Mouse (Mus musculus): ENCODE data around the gene Hdhd5. TPM values are rescaled to one million over a fixed set of nuclear protein-coding genes. Genes with fewer than 3 reads are reported as not detected.

Hdhd5 gene
- polyA plus RNA-seq (2015; fragmentation: Nextera tagmentation; extraction: Ambion mirVana), result 15.7 and 16.6 TPM in 2 replicates

DNA sequence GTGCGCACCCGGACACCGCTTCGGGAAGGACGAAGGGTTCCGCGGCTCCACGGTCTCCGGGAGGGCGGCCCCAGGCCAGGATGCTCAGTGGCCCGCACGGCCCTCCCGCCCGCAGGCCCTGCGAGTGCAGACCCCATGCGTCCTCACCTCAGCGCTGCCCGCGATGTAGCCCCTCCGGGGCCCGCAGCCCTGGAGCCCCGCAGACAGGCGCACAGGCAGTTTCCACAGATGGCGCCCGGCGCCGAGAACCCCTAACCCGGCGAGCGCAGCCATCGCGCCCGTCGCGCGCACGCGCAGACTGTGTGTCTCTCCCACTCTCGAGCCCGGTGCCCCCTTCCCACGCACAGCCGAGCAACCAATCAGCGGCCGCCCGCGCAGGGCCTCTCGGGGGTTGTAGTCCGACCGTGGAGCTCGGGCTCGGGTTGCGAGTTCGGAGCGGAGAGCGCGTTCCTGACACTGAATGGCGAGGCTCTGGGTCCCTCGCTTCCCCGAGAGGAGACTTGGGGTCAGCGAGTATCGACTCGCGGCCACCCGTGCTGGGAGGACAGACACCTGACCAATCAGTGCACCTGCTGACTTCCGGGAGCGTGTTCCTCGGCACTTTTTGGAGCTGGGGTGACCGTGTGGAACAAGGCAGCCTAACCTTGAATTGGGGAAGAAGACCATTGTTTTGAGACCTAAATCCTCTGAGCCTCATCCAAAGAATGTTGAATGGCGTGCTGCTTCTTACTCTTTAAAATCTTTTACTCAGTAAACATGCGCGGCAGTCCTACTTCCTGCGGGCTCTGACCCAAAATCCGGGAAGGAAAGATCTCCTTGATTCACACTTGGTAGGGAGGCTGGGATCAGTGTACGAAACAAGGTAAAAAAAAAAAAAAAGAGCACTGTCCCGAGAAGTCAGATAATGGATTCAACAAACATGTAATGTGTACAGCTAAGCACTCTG lies at the start of gene Hdhd5:
Gene Hdhd5 (minus strand): TSS at position 300 of the 946 bp plus-strand sequence.
- Histone ChIP-seq H3K9ac (peak within 1 kb of the TSS; percentile 89), H3K27me3 (no peaks in the 10 kb centered on the region), H3K4me3 (peak within 1 kb of the TSS; percentile 89), H3K4me1 (peaks cover 25% of the 10 kb centered on the region), H3K36me3 (ENCODE audit: poor library complexity, severe bottlenecking) (no peaks in the 10 kb centered on the region; the same call in 1 of the 2 replicates), H3K9me3 (replicated peaks) (no peaks in the 10 kb centered on the region), H3K4me2 (peak within 1 kb of the TSS; percentile 67), H3K27ac (peak within 1 kb of the TSS; percentile 52; the same call in 1 of the 2 replicates)
- peak; percentile 99 for ATAC-seq
- WGBS, result under 1% methylated on average over 71 of the region's 75 CpGs

DNA sequence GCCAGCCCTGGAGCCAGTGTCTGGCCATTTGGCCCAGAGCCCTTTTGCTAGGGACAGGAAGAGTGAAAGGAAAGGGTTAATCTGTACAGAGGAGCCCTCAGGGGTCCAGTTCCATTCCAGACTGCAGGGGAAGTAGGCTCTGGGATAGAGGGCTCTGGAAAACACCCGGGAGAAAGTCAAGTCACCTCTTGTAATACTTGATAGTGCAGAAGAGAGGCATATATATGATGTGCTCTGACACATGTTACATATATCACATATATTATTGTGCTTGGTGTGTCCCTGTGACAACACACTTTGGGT lies 49.5 kb upstream of the Hdhd5 start:
- Histone ChIP-seq H3K9me3 (replicated peaks) (no peaks in the 10 kb centered on the region), H3K4me1 (peaks cover 28% of the 10 kb centered on the region), H3K4me3 (peak overlapping the region; percentile 40), H3K27ac (peak overlapping the region; percentile 86), H3K9ac (peak overlapping the region; percentile 59; the same call in 1 of the 2 replicates), H3K4me2 (peak overlapping the region; percentile 79), H3K36me3 (ENCODE audit: poor library complexity, severe bottlenecking) (no peaks in the 10 kb centered on the region), H3K27me3 (no peaks in the 10 kb centered on the region)
- WGBS, result 4% methylated on average over 1 of the region's 1 CpGs
- 0 out of 2 replicates have a peak, but pooled peaks have one; percentile 25 for ATAC-seq

- peak overlapping the region; percentile 40 for H3K4me3 ChIP-seq
- no peaks in the 10 kb centered on the region for H3K27me3 ChIP-seq
- peak; percentile 93 for ATAC-seq
- H3K27ac ChIP-seq, result peak overlapping the region; percentile 86
- peak overlapping the region; percentile 79 for H3K4me2 ChIP-seq
- peak overlapping the region; percentile 59 for H3K9ac ChIP-seq
- H3K9me3 ChIP-seq (replicated peaks), result no peaks in the 10 kb centered on the region
- peaks cover 28% of the 10 kb centered on the region for H3K4me1 ChIP-seq
- under 1% methylated on average over 21 of the region's 23 CpGs for WGBS
- H3K36me3 ChIP-seq (ENCODE audit: poor library complexity, severe bottlenecking), result no peaks in the 10 kb centered on the region
Observed at GRCm38 (mm10) chr6:120579831-120580712, 49.0 kb upstream of the Hdhd5 start.

DNA sequence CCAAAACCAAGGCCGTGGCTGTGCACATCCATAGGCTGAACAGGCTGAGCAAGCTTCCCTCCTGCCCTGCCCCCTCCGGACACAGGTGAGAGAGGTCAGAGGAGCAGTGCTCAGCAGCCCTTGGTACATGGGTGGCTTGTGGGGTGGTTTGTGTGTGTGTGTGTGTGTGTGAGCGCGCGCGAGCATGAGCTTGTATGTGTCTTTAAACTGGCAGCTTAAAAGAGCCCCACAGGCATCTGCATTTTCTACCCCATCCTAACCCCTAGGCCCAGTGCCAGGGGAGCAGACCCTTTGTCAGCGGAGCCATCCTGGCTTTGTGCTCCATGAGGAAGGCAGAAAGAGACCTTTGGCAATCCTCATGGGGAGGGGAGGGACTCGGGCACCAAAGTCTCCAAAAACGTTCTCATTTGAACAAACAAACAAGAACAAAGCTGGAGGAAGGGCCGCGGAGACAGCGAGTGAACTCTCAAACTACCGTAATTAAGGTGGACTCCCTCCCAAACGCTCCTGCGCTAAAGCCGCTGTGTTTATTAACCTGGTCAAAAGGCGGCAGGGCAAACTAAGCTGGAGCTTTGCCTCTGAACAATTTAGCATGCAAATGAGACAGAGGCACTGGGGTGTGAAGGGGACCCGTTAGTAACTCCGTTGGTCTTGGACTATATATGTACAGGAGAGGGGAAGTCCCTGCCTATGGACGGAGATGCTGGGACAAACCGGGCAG lies 48.2 kb upstream of the Hdhd5 start:
- 2% methylated on average over 21 of the region's 21 CpGs for WGBS
- ATAC-seq, result no peak
- no peaks in the 10 kb centered on the region for H3K27me3 ChIP-seq

GRCm38 (mm10) chr6:120578471-120578870 lies 47.4 kb upstream of the Hdhd5 start:
- no peak overlapping the region for H3K4me3 ChIP-seq
- H3K9ac ChIP-seq, result 0 out of 2 replicates have a peak overlapping the region, but pooled peaks have one; percentile 59
- WGBS, result 47% methylated on average over 5 of the region's 5 CpGs
- H3K36me3 ChIP-seq (ENCODE audit: poor library complexity, severe bottlenecking), result no peaks in the 10 kb centered on the region
- peaks cover 28% of the 10 kb centered on the region for H3K4me1 ChIP-seq
- H3K9me3 ChIP-seq (replicated peaks), result no peaks in the 10 kb centered on the region
- no peak for ATAC-seq
- H3K27ac ChIP-seq, result peak overlapping the region; percentile 86
- peak overlapping the region; percentile 79 for H3K4me2 ChIP-seq
- H3K27me3 ChIP-seq, result no peaks in the 10 kb centered on the region

More for the DNA sequence above, 48.2 kb upstream of the Hdhd5 start:
- H3K4me3 ChIP-seq, result peak overlapping the region; percentile 40
- peak overlapping the region; percentile 79 for H3K4me2 ChIP-seq
- H3K36me3 ChIP-seq (ENCODE audit: poor library complexity, severe bottlenecking), result no peaks in the 10 kb centered on the region
- H3K9ac ChIP-seq, result peak overlapping the region; percentile 59
- H3K4me1 ChIP-seq, result peaks cover 28% of the 10 kb centered on the region
- H3K9me3 ChIP-seq (replicated peaks), result no peaks in the 10 kb centered on the region
- peak overlapping the region; percentile 86 for H3K27ac ChIP-seq

- no peak for ATAC-seq
- H3K4me1 ChIP-seq, result peaks cover 3% of the 10 kb centered on the region
- no peak overlapping the region for H3K27ac ChIP-seq
- no peaks in the 10 kb centered on the region for H3K9me3 ChIP-seq (replicated peaks)
- 75% methylated on average over 1 of the region's 1 CpGs for WGBS
- H3K4me3 ChIP-seq, result no peak overlapping the region
- no peak overlapping the region for H3K9ac ChIP-seq
- no peaks in the 10 kb centered on the region for H3K36me3 ChIP-seq (ENCODE audit: poor library complexity, severe bottlenecking)
- no peaks in the 10 kb centered on the region for H3K27me3 ChIP-seq
- no peak overlapping the region for H3K4me2 ChIP-seq
Observed at GRCm38 (mm10) chr6:120572372-120572771, 41.3 kb upstream of the Hdhd5 start.

DNA sequence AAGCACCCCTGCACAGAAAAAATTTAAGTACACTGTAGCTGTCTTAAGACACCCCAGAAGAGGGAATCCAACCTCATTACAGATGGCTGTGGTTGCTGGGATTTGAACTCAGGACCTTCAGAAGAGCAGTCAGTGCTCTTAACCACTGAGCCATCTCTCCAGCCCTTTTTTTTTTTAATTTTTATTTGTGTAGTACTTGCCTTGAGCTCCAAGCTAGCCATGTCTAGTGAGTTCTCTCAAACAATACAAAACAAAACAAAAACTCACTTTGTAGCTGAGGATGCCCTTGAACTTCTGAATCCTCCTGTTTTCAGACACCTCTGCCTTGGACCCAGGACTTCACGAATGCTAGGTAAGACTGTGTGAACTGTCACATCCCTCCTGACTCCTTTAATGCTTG lies 37.1 kb upstream of the Hdhd5 start:
- Histone ChIP-seq H3K9me3 (replicated peaks) (no peaks in the 10 kb centered on the region), H3K27me3 (no peaks in the 10 kb centered on the region), H3K4me1 (peaks cover 5% of the 10 kb centered on the region), H3K27ac (no peak overlapping the region), H3K36me3 (ENCODE audit: poor library complexity, severe bottlenecking) (no peaks in the 10 kb centered on the region), H3K4me3 (no peak overlapping the region), H3K4me2 (no peak overlapping the region), H3K9ac (no peak overlapping the region)
- 63% methylated on average over 1 of the region's 1 CpGs for WGBS
- no peak for ATAC-seq

- no peak overlapping the region for H3K4me3 ChIP-seq
- no peak overlapping the region for H3K9ac ChIP-seq
- H3K4me2 ChIP-seq, result no peak overlapping the region
- no peaks in the 10 kb centered on the region for H3K27me3 ChIP-seq
- ATAC-seq, result no peak
- H3K27ac ChIP-seq, result no peak overlapping the region
- H3K36me3 ChIP-seq (ENCODE audit: poor library complexity, severe bottlenecking), result no peaks in the 10 kb centered on the region
- peaks cover 5% of the 10 kb centered on the region for H3K4me1 ChIP-seq
- H3K9me3 ChIP-seq (replicated peaks), result no peaks in the 10 kb centered on the region
- 62% methylated on average over 18 of the region's 18 CpGs for WGBS
Observed at GRCm38 (mm10) chr6:120566911-120567909, 36.1 kb upstream of the Hdhd5 start.

- Histone ChIP-seq H3K9me3 (replicated peaks) (no peaks in the 10 kb centered on the region), H3K4me2 (no peak overlapping the region), H3K27me3 (no peaks in the 10 kb centered on the region), H3K9ac (no peak overlapping the region), H3K4me3 (no peak overlapping the region), H3K36me3 (ENCODE audit: poor library complexity, severe bottlenecking) (no peaks in the 10 kb centered on the region), H3K4me1 (no peaks in the 10 kb centered on the region), H3K27ac (no peak overlapping the region)
- no peak for ATAC-seq
- 92% methylated on average over 8 of the region's 8 CpGs for WGBS
Observed at GRCm38 (mm10) chr6:120556641-120557040, 25.5 kb upstream of the Hdhd5 start.

DNA sequence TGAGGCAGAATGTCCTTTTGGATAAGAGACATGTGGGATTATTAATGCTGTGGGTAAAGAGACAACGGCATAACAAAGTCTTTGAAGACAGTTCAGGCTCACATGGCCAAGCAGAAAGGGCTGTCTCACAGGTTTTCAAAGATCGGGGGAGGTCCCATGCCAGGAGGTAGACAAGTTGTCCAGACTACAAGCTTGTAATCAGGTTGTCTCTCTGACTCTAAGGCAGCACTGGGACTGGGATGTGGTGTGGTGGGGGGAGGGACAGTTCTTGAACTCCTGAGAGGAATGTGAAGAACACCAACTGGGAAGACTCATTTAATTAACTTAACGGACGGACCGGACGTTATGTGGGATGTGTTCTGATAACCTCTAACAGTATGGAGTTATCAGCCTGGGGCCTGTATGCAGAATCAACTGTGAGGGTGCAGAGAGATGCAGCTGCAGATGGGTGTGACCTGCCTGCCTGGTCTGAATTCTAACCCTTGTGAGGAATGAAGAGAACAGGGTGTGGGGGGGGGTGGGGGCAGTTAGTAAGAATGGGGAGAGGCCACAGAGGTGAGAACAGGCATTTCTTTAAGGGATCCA lies 25.0 kb upstream of the Hdhd5 start:
- Histone ChIP-seq H3K27me3 (no peaks in the 10 kb centered on the region), H3K9me3 (replicated peaks) (no peaks in the 10 kb centered on the region), H3K4me3 (no peak overlapping the region), H3K4me1 (no peaks in the 10 kb centered on the region), H3K4me2 (no peak overlapping the region), H3K9ac (no peak overlapping the region), H3K36me3 (ENCODE audit: poor library complexity, severe bottlenecking) (no peaks in the 10 kb centered on the region), H3K27ac (no peak overlapping the region)
- 88% methylated on average over 6 of the region's 6 CpGs for WGBS
- no peak for ATAC-seq

Measured in forebrain, embryonic 13.5 days (tissue).